8 mouse cellular contexts compared by ENCODE assay signal in genomic region chr4:134701934-134702333, GRCm38 (mm10). TPM values are rescaled to one million over a fixed set of nuclear protein-coding genes. Genes with fewer than 3 reads are reported as not detected.
DNase-seq lines count a peak whose midpoint lies in the region; ATAC-seq lines count a peak whose summit lies in the region.

No protein-coding gene starts in this region.

- peak; percentile 33 for DNase-seq in MEL-GATA-1-ER (ENCODE audit: extremely low read depth, low read depth)
- peak; percentile 89 for DNase-seq in cerebellum, adult 9-10 months
- DNase-seq in forelimb bud, embryonic 11.5 days (ENCODE audit: low read depth, low spot score) = peak; percentile 79
- DNase-seq in layer of hippocampus, adult 9-10 months (ENCODE audit: low spot score) = peak; percentile 62
- DNase-seq in lung, postnatal 10 days = peak; percentile 89
- DNase-seq in retina, embryonic 14.5 days (ENCODE audit: low spot score) = peak; percentile 85
- peak; percentile 61 to 62 for DNase-seq in thymus, postnatal 36 days

- ATAC-seq in hematopoietic stem cell, adult 5-6 weeks (replicated peaks in 1 of 2; ENCODE audit: insufficient read depth in 1 of 2, low FRiP score in 2 of 2, low TSS enrichment in 1 of 2, low read depth in 1 of 2, poor library complexity in 2 of 2, severe bottlenecking in 2 of 2) = peak; percentile 55 to 60

RNA-seq across cellular contexts. Expression of gene Man1c1, which starts 2.2 kb away (rescaled TPM):
- total RNA-seq in hematopoietic stem cell, adult 5-6 weeks (2017) = 4.4 and 7.5 TPM in 2 replicates

Comparison
In these comparisons a context has a peak if more than half of its experiments do, and no peak if none do; other contexts are left out.
1. Peak in every context shown above with its lines: DNase-seq and ATAC-seq.
2. DNase-seq: peak in every context shown above with its lines; median percentile 89 in cerebellum, adult 9-10 months; 89 in lung, postnatal 10 days; 85 in retina, embryonic 14.5 days; 79 in forelimb bud, embryonic 11.5 days; 62 in layer of hippocampus, adult 9-10 months; 62 in thymus, postnatal 36 days; 33 in MEL-GATA-1-ER.